Mouse (Mus musculus): ENCODE results near the gene Acadvl.

DNA sequence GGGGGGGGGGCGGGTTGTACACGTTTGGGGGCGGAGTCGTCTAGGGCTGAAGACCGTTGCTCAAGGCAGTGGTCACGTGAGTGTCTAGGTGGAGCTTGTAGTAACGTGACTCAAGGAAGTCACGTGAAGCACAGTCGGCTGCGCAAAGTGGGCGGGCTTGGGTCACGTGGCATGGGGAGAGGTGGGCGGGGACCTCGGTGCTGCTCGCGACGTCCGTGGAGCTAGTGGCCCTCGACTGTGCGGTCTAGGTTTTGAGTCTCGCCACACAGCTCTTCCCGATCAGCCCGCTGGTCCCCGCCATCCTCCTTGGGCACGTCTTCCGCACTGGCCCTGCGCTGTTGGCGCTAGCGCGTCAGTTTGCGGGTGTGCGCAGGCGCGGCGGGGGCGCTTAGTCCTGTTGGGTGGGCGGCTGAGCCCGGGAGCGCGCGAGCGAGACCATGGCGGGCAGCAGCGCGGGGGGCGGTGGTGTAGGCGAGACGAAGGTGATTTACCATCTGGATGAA is 14.8 kb downstream of the Acadvl start, which contains the start of gene Dvl2:
- TF ChIP-seq TAL1 (IDR thresholded peaks at IDR 0.05; ENCODE audit: low read length) (no peak), GATA1 (IDR thresholded peaks at IDR 0.05; ENCODE audit: low read length) (no peak)
